Mouse (Mus musculus) MEL (cell line): ENCODE results near the gene Ypel5.

ENCODE experiments used
- CTCF ChIP-seq, 3 experiments: IDR thresholded peaks in 2 of 3; conservative IDR thresholded peaks in 1 of 3; 2 replicates each; pipeline ENCODE4 v1.5.1; 2011 to 2012; ENCODE audit warnings: low read length in 3 of 3, low read depth in 2 of 3, mild to moderate bottlenecking in 2 of 3, improper control_type of control experiment in 1 of 3, inconsistent platforms in 1 of 3, mixed read lengths in 1 of 3, moderate library complexity in 1 of 3; ENCODE audit not compliant: control insufficient read depth in 1 of 3, insufficient read depth in 1 of 3, poor library complexity in 1 of 3, severe bottlenecking in 1 of 3
- GATA1 ChIP-seq: IDR thresholded peaks from 2 replicates; pipeline ENCODE4 v1.6.1; 2011; ENCODE audit warnings: low read depth, low read length, improper control_type of control experiment
- MEF2A ChIP-seq: IDR thresholded peaks from 2 replicates; pipeline ENCODE4 v1.6.1; 2014; ENCODE audit warnings: low read depth, mild to moderate bottlenecking, inconsistent platforms, low read length, improper control_type of control experiment; ENCODE audit not compliant: poor library complexity, insufficient replicate concordance, severe bottlenecking; ENCODE audit errors: extremely low read depth
- POLR2A ChIP-seq, 2 experiments: IDR thresholded peaks; 2 replicates each; pipeline ENCODE4 v1.6.1; 2011 to 2012; ENCODE audit warnings: low read length in 2 of 2, mild to moderate bottlenecking in 2 of 2, control low read depth in 1 of 2, improper control_type of control experiment in 1 of 2, low read depth in 1 of 2, moderate library complexity in 1 of 2; ENCODE audit not compliant: control insufficient read depth in 1 of 2, insufficient read depth in 1 of 2, poor library complexity in 1 of 2
- POLR2AphosphoS5 ChIP-seq: IDR thresholded peaks from 2 replicates; pipeline ENCODE4 v1.6.1; 2012; ENCODE audit warnings: low read depth, borderline replicate concordance, mild to moderate bottlenecking, inconsistent platforms, low read length, moderate library complexity, mixed read lengths
- SIN3A ChIP-seq: IDR thresholded peaks from 2 replicates; pipeline ENCODE4 v1.6.1; 2012; ENCODE audit warnings: low read length, improper control_type of control experiment, inconsistent platforms
- ZC3H11A ChIP-seq: IDR thresholded peaks from 2 replicates; pipeline ENCODE4 v1.6.1; 2012; ENCODE audit warnings: low read depth, mild to moderate bottlenecking, inconsistent platforms, low read length, improper control_type of control experiment

GRCm38 (mm10) chr17:72820425-72820824 lies 15.8 kb upstream of the Ypel5 start:
- TF ChIP-seq GATA1 (no peak), CTCF (IDR thresholded peaks at IDR 0.05 in 2 of 3, conservative IDR thresholded peaks at IDR 0.05 in 1 of 3; ENCODE audit: control insufficient read depth in 1 of 3, insufficient read depth in 1 of 3, low read depth in 2 of 3, low read length in 3 of 3, poor library complexity in 1 of 3, severe bottlenecking in 1 of 3) (no peak), POLR2AphosphoS5 (no peak), ZC3H11A (no peak), POLR2A (IDR thresholded peaks at IDR 0.05; ENCODE audit: control insufficient read depth in 1 of 2, insufficient read depth in 1 of 2, low read depth in 1 of 2, low read length in 2 of 2, poor library complexity in 1 of 2) (no peak), MEF2A (no peak), SIN3A (no peak)
